Mouse (Mus musculus) intestine, embryonic 15.5 days (tissue): ENCODE measurements around the gene 4930524J08Rik. TPM values are rescaled to one million over a fixed set of nuclear protein-coding genes. Genes with fewer than 3 reads are reported as not detected.

Experiments used
- ATAC-seq: fragments of 200-750 bp; cut with Nextera tagmentation; 2 replicates; pipeline ENCODE4 v1.8.0; 2017; ENCODE audit warnings: moderate TSS enrichment, moderate library complexity
- H3K27ac ChIP-seq: fragments of 300-500 bp; sonication (generic); 2 replicates; pipeline ENCODE4 v1.5.1; 2015; ENCODE audit warnings: mild to moderate bottlenecking, inconsistent platforms
- H3K27me3 ChIP-seq: fragments of 300-500 bp; sonication (generic); replicated peaks from 2 replicates; pipeline ENCODE4 v1.6.1; 2015; ENCODE audit warnings: inconsistent platforms
- H3K36me3 ChIP-seq: fragments of 300-500 bp; sonication (generic); 2 replicates; pipeline ENCODE4 v1.6.1; 2015; ENCODE audit warnings: inconsistent platforms
- H3K4me1 ChIP-seq: fragments of 300-500 bp; sonication (generic); replicated peaks from 2 replicates; pipeline ENCODE4 v1.6.1; 2015; ENCODE audit warnings: inconsistent platforms
- H3K4me2 ChIP-seq: fragments of 300-500 bp; sonication (generic); replicated peaks from 2 replicates; pipeline ENCODE4 v1.6.1; 2015; ENCODE audit warnings: mild to moderate bottlenecking, inconsistent platforms
- H3K4me3 ChIP-seq: fragments of 300-500 bp; sonication (generic); replicated peaks from 2 replicates; pipeline ENCODE4 v1.5.1; 2015; ENCODE audit warnings: inconsistent platforms
- H3K9ac ChIP-seq: fragments of 300-500 bp; sonication (generic); 2 replicates; pipeline ENCODE4 v1.6.1; 2015; ENCODE audit warnings: inconsistent platforms
- H3K9me3 ChIP-seq: fragments of 300-500 bp; sonication (generic); 2 replicates; pipeline ENCODE4 v1.6.1; 2016; ENCODE audit warnings: inconsistent platforms
- WGBS: fragments of 180-500 bp; shearing (Covaris S2); methylation state at CpG from one replicate; pipeline ENCODE4 v1.1.7; 2015; 5-methylcytosine and 5-hydroxymethylcytosine counted together
- polyA plus RNA-seq: library from polyadenylated mRNA; unstranded; fragments of >200 nt; fragmentation: Nextera tagmentation; extraction: Ambion mirVana; gene quantifications from 2 replicates; pipeline ENCODE4 v1.2.1, GENCODE M21; 2015

4930524J08Rik gene
- polyA plus RNA-seq, 1 experiment from 2014 or later: 0.93 TPM

DNA sequence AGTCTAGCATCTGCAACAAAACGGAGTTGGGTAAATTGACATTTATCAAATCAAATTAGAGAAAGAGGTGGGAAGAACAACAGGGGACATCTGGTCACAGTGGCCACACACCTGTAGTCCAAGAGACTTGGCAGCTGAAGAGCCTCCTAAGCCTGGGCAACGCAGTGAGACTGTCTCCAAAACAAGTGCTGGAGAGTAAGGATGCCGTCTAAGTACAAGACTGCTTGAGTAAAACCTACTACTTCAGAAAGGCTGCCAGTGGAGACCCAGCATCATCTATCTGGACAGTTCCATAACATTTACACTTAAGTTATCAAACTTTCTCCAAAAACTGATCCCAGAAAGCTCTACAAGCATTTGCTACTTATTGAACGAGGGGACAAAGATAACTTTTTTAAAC, 3.8 kb upstream of the 4930524J08Rik start:
- no peak overlapping the region for H3K4me3 ChIP-seq
- no peak for ATAC-seq
- peaks cover 17% of the 10 kb centered on the region for H3K4me1 ChIP-seq
- peak overlapping the region; percentile 46 for H3K4me2 ChIP-seq
- 45% methylated on average over 4 of the region's 4 CpGs for WGBS
- H3K9ac ChIP-seq: no peak overlapping the region
- H3K27me3 ChIP-seq: no peaks in the 10 kb centered on the region
- H3K9me3 ChIP-seq: no peaks in the 10 kb centered on the region
- peaks cover 2% of the 10 kb centered on the region; the same call in 1 of the 2 replicates for H3K36me3 ChIP-seq
- no peak overlapping the region for H3K27ac ChIP-seq

DNA sequence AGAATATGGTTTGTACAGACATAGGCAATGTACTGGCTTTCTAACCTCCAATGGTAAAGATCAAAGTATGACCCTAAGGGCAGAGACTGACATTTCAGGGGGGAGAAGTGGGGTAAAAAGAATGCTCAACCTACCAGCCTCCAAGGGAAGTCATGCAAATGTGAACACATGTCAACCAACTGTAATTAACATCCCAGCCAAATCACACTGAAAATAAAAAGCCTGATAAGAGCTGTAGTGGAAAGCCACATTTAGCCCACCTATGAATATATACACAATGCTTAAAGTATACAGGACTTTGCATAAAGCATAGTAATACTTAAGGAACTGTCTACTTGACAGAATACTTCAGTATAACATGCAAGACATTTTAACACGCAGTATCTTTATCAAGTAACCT, 3.1 kb upstream of the 4930524J08Rik start:
- H3K4me1 ChIP-seq: peaks cover 17% of the 10 kb centered on the region
- ATAC-seq: no peak
- WGBS: 48% methylated on average over 1 of the region's 1 CpGs
- no peaks in the 10 kb centered on the region for H3K27me3 ChIP-seq
- peak overlapping the region; percentile 6; the same call in 1 of the 2 replicates for H3K9ac ChIP-seq
- peak overlapping the region; percentile 69 for H3K4me2 ChIP-seq
- no peak overlapping the region for H3K27ac ChIP-seq
- no peaks in the 10 kb centered on the region for H3K9me3 ChIP-seq
- peak overlapping the region; percentile 19; the same call in 1 of the 2 replicates for H3K4me3 ChIP-seq
- H3K36me3 ChIP-seq: no peaks in the 10 kb centered on the region

DNA sequence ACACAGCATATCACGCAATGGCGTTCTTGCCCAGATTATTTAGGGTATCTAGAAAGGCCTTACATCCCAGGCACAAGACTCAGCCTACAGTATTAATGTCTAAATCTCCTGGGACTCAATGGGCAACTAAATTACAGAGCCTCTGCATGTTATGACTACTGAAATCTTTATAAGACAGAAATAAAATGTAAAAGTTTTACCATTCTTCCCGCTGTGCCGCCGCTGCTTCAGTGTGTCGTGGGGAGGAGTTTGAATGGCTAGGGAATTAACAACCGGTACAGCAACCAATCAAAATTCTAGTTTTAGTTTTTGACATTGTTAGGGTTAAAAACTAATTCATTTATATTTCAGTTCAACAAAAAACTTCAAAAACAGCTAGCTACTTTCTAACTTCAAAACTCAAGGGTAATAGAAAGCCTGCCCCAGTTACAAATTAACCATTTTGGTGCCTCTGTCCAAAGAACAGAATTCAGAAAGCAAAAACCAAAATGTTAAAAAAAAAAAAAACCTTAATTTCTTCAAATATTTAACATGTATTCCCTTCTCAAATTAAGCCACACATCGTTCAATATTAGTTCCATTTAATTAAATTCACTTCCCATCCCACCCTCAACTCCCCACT, 2.4 kb upstream of the 4930524J08Rik start:
- 6% methylated on average over 8 of the region's 8 CpGs for WGBS

DNA sequence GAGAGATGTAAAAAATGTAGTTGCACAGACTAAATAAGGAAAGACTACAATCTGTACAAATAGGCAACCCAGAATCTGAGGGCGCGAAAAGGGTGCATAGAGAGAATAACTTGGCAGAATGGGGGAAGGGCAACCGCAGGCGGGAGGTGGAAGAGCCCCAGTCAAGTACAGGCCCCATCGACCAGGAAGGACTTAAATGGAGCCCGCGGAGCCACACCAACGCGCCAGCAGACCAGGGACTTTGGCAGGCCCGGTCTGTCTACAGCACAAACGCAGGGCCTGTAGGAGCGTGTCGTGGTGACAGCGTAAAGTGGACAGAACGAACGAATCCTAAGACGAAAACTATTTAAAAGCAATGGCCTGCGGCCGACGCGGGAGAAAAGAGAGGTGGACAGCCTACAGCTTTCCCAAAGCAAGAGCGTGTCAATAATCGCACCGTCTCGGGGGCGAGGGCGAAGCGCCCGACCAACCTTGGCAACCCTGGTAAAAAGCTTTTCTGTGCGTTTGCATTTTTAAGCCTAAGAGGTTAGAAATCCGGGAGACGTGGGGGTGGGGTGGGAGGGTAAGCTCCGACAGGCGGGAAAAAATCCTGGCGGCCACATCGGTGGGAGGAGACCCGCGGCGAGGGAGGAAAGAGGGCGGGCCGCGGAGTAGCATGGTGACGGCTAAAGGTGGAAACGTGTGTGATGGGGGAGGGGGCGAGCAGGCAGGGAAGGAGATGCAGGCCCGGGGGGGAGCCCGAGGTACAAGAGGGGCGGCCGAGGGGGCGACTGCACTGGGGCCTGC, 1.2 kb upstream of the 4930524J08Rik start:
- no peaks in the 10 kb centered on the region for H3K36me3 ChIP-seq
- under 1% methylated on average over 47 of the region's 50 CpGs for WGBS
- no peaks in the 10 kb centered on the region for H3K27me3 ChIP-seq
- peak; percentile 68 for ATAC-seq
- peak overlapping the region; percentile 98 for H3K9ac ChIP-seq
- H3K27ac ChIP-seq: peak overlapping the region; percentile 99
- no peaks in the 10 kb centered on the region for H3K9me3 ChIP-seq
- H3K4me1 ChIP-seq: peaks cover 17% of the 10 kb centered on the region
- H3K4me3 ChIP-seq: peak overlapping the region; percentile 87
- peak overlapping the region; percentile 69 for H3K4me2 ChIP-seq

More for the DNA sequence above, 2.4 kb upstream of the 4930524J08Rik start:
- no peaks in the 10 kb centered on the region for H3K27me3 ChIP-seq
- H3K4me3 ChIP-seq: peak overlapping the region; percentile 87
- no peaks in the 10 kb centered on the region for H3K9me3 ChIP-seq
- peaks cover 17% of the 10 kb centered on the region for H3K4me1 ChIP-seq
- H3K4me2 ChIP-seq: peak overlapping the region; percentile 69
- H3K9ac ChIP-seq: peak overlapping the region; percentile 98
- no peak overlapping the region for H3K27ac ChIP-seq
- H3K36me3 ChIP-seq: no peaks in the 10 kb centered on the region
- no peak for ATAC-seq

DNA sequence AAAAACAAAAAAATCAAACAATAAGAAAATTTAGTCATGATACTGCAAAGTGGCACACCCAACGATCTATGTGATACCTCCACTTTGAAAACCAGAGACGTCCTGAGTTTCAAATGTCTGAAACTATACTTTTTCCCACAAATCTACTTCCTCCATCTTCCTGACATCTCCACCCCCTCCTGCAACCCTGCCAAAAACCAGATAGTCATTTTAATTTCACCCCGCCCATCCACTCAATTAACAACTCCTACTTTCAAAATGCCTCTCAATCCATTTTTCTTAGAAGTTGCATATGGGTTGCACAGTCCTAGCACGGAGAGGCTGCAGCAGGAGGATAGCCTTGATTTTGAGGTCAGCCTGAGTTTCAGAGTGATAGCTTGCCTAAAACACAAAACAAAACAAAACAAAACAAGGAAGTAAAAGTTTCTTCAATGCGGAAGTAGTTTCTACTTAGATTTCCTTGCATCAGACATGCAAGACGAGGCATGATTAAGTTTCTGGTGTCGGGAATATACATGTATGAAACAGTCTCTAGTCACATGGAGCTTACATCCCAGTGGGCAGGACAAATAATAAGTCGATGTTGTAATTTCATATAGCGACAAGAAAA, 4.7 kb downstream of the 4930524J08Rik start:
- no peaks in the 10 kb centered on the region for H3K36me3 ChIP-seq
- ATAC-seq: no peak
- H3K27me3 ChIP-seq: no peaks in the 10 kb centered on the region
- no peak overlapping the region for H3K4me2 ChIP-seq
- H3K9me3 ChIP-seq: no peaks in the 10 kb centered on the region
- H3K4me3 ChIP-seq: no peak overlapping the region
- no peaks in the 10 kb centered on the region for H3K4me1 ChIP-seq
- no peak overlapping the region for H3K9ac ChIP-seq
- 88% methylated on average over 9 of the region's 9 CpGs for WGBS
- H3K27ac ChIP-seq: no peak overlapping the region

DNA sequence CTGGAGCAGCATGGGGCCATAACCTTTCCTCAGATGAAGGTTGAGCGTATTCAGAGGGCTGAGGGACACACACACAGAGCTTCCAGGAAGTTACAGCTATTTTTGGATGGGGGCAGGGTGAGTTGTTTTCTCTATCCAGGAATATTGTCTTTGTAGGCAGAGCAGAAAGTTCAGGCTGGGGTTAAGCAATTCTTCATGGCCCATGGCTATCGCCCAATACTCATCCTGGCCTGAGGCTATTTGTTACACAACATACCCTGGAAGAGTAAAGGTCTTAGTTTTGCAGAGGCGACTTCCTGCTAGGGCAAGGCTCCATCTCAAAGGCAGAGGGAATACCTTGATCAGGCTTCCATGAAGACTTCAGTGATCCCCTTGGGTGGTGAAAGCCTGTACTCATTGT, 15.3 kb downstream of the 4930524J08Rik start:
- no peak overlapping the region for H3K4me3 ChIP-seq
- no peaks in the 10 kb centered on the region for H3K36me3 ChIP-seq
- H3K4me2 ChIP-seq: no peak overlapping the region
- H3K9ac ChIP-seq: no peak overlapping the region
- H3K9me3 ChIP-seq: no peaks in the 10 kb centered on the region
- peak; percentile 36; the same call in 1 of the 2 replicates for ATAC-seq
- no peaks in the 10 kb centered on the region for H3K27me3 ChIP-seq
- whole genome bisulfite sequencing: 71% methylated on average over 3 of the region's 3 CpGs
- no peaks in the 10 kb centered on the region for H3K4me1 ChIP-seq
- H3K27ac ChIP-seq: no peak overlapping the region

DNA sequence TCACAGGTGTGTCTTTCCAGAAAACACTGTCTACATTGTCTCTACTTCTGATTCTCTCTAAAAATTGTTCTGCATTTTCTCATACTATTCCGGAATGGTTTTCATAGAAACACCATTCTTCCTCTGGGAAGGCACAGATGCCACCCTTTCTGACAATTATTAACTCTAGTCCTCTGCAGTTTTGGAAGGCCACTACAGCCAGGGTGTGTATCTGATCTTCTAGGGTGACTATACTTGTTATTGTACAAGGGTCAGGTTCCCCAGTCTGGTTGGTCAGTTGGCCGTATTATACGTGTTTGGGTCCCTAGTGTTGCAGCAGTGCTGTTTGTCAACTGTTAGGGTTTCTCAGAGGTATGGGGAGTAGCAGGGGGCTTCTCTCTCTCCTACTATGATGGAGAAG, 15.8 kb downstream of the 4930524J08Rik start:
- no peak for ATAC-seq
- Histone ChIP-seq H3K4me3 (no peak overlapping the region), H3K4me1 (no peaks in the 10 kb centered on the region), H3K36me3 (no peaks in the 10 kb centered on the region), H3K4me2 (no peak overlapping the region), H3K9ac (no peak overlapping the region), H3K9me3 (no peaks in the 10 kb centered on the region), H3K27ac (no peak overlapping the region), H3K27me3 (no peaks in the 10 kb centered on the region)
- 88% methylated on average over 3 of the region's 3 CpGs for WGBS

DNA sequence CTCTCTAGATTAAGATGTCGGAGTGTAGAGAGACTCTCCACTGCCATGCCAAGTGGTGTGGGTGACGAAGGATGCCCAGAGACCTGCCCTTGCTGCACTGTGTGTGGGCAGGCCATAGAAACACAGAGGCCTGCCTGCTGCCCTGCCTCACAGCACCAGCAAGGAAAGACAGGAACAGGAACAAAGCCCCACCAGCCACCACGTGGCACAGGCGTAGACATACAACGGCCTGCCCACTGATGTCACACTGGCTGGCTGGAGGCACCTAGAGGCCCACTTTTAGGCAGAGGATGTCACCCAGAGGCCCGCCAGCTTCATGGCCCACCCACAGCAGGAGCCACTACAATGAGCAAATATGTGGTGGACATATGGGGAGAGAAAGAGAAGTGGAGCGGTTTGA, 21.2 kb downstream of the 4930524J08Rik start:
- no peaks in the 10 kb centered on the region for H3K9me3 ChIP-seq
- no peak for ATAC-seq
- H3K27ac ChIP-seq: no peak overlapping the region
- no peaks in the 10 kb centered on the region for H3K27me3 ChIP-seq
- H3K4me3 ChIP-seq: no peak overlapping the region
- H3K4me2 ChIP-seq: no peak overlapping the region
- 74% methylated on average over 7 of the region's 7 CpGs for WGBS
- H3K9ac ChIP-seq: no peak overlapping the region
- no peaks in the 10 kb centered on the region for H3K36me3 ChIP-seq
- H3K4me1 ChIP-seq: peaks cover 3% of the 10 kb centered on the region

DNA sequence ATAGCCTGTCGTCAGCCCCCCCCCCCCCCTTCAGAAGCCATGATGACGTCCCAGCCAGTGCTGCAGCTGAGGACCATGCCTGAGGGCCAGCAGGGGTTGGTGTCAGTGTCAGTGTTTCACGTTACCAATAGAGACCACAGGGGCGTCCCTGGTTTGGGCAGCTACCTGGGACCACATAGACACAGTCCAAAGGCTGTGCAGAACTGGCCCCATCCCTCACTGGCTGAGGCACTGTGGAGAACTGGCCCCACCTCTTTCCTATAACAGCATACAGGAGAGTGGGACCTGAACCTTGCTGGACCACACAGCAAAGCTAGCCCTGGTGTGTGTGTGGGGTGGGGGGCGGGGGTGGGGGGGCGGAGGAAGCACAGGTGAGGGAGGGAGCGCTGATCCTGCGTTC, 21.6 kb downstream of the 4930524J08Rik start:
- Histone ChIP-seq H3K27me3 (no peaks in the 10 kb centered on the region), H3K4me2 (no peak overlapping the region), H3K27ac (no peak overlapping the region), H3K9me3 (no peaks in the 10 kb centered on the region), H3K36me3 (no peaks in the 10 kb centered on the region), H3K4me3 (no peak overlapping the region), H3K9ac (0 out of 2 replicates have a peak overlapping the region, but pooled peaks have one; percentile 5), H3K4me1 (peaks cover 4% of the 10 kb centered on the region)
- 0 out of 2 replicates have a peak, but pooled peaks have one; percentile 36 for ATAC-seq
- WGBS: 41% methylated on average over 8 of the region's 8 CpGs

DNA sequence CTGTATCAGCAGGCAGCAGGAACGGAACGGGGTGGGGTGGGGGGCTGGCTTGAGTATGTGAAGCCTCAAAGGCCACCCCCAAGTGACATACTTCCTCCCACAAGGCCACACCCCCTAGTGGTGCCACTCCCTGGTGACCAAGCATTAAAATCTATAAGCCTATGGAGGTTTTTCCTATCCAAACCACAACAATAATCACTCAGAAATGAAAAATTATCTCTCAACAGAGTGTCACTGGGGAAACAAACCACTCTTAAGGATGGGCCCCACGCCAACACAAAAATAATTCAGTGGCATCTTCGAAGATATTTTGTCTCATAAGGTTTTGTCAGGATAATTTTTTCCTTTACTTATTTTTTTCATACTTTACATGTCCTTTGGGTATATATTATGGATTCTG, 25.0 kb downstream of the 4930524J08Rik start:
- ATAC-seq: no peak
- H3K4me1 ChIP-seq: peaks cover 7% of the 10 kb centered on the region
- WGBS: 81% methylated on average over 4 of the region's 4 CpGs
- no peaks in the 10 kb centered on the region for H3K27me3 ChIP-seq
- H3K9me3 ChIP-seq: no peaks in the 10 kb centered on the region
- H3K9ac ChIP-seq: no peak overlapping the region
- no peak overlapping the region for H3K4me3 ChIP-seq
- H3K27ac ChIP-seq: no peak overlapping the region
- no peak overlapping the region for H3K4me2 ChIP-seq
- H3K36me3 ChIP-seq: no peaks in the 10 kb centered on the region

DNA sequence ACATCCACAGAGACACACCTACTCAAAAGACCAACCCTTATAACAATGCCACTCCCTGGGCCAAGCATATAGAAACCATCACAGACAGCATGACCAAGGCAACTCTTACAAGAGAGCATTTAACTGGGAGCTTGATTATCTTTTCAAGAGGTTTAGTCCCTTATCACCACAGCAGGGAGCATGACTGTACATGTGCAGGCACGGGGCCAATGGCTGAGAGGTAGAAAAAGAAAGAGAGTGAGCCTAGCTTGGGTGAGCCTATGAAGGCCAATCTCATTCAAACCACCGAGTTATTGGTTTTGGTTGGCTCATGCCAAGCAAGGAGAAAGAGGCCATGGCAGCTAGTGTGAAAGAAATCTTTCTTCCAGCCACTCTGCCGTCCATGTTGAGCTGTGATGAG, 26.6 kb downstream of the 4930524J08Rik start:
- peak overlapping the region; percentile 15; the same call in 1 of the 2 replicates for H3K4me2 ChIP-seq
- H3K27me3 ChIP-seq: no peaks in the 10 kb centered on the region
- 57% methylated on average over 3 of the region's 3 CpGs for WGBS
- no peak overlapping the region for H3K4me3 ChIP-seq
- H3K36me3 ChIP-seq: no peaks in the 10 kb centered on the region
- ATAC-seq: peak; percentile 63
- H3K9me3 ChIP-seq: no peaks in the 10 kb centered on the region
- H3K4me1 ChIP-seq: peaks cover 7% of the 10 kb centered on the region
- H3K9ac ChIP-seq: no peak overlapping the region
- H3K27ac ChIP-seq: peak overlapping the region; percentile 73; the same call in 1 of the 2 replicates

DNA sequence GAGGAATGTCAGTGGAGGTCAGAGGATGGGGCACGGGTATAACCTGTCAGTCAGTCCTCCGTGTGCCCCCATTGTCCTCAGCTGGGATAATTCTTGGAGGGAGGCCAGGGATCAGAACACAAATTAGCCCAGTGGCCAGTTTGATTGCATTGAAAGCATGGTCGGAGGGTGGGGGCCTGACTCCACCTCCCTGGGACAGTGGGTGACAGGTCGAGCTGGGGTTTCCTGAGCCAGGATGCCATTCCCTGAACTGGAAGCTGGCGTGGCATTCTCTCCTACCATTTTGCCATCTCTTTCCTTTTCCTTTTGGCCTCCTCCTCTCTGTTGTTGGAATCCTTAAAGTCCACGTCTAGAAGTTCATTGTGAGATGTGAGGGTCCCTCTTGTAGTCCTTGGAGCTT, 27.0 kb downstream of the 4930524J08Rik start:
- Histone ChIP-seq H3K4me2 (peak overlapping the region; percentile 15; the same call in 1 of the 2 replicates), H3K9ac (no peak overlapping the region), H3K9me3 (no peaks in the 10 kb centered on the region), H3K27ac (peak overlapping the region; percentile 73), H3K36me3 (no peaks in the 10 kb centered on the region), H3K4me1 (peaks cover 5% of the 10 kb centered on the region), H3K27me3 (no peaks in the 10 kb centered on the region), H3K4me3 (no peak overlapping the region)
- WGBS: 80% methylated on average over 6 of the region's 6 CpGs
- peak; percentile 50 for ATAC-seq
